In genomic region chr3:144224594-144224993, GRCm38 (mm10) we compare ENCODE assay signal across 25 mouse cellular contexts. TPM values are rescaled to one million over a fixed set of nuclear protein-coding genes. Genes with fewer than 3 reads are reported as not detected.
DNase-seq lines count a peak whose midpoint lies in the region; ATAC-seq lines count a peak whose summit lies in the region.
"Had no signal": no experiment of that assay in that cellular context is flagged by ENCODE, and none has a peak within 500 bp of the region (broad histone marks: within the 10 kb centered on the region; RNA-seq: fewer than 3 reads in every experiment).

No protein-coding gene starts in this region.

- no peak overlapping the region for H3K4me2 ChIP-seq in forebrain, embryonic 11.5 days (ENCODE audit: low read depth, low read length, severe bottlenecking)
- no peak overlapping the region for H3K4me2 ChIP-seq in kidney, embryonic 15.5 days
- no peak overlapping the region for H3K4me2 ChIP-seq in embryonic facial prominence, embryonic 14.5 days (ENCODE audit: low read depth, low read length)
- H3K4me2 ChIP-seq in limb, embryonic 13.5 days (replicated peaks) = peak overlapping the region; percentile 58
- H3K4me2 ChIP-seq: heart, embryonic 12.5 days; midbrain, embryonic 15.5 days; neural tube, embryonic 13.5 days had no signal

- H3K9ac ChIP-seq in forebrain, embryonic 11.5 days (ENCODE audit: low read length) = no peak overlapping the region
- no peak overlapping the region for H3K9ac ChIP-seq in kidney, embryonic 15.5 days
- no peak overlapping the region for H3K9ac ChIP-seq in embryonic facial prominence, embryonic 14.5 days (ENCODE audit: low read depth, low read length)
- no peak overlapping the region for H3K9ac ChIP-seq in limb, embryonic 13.5 days
- H3K9ac ChIP-seq: embryonic facial prominence, embryonic 15.5 days; heart, embryonic 12.5 days; midbrain, embryonic 15.5 days; neural tube, embryonic 13.5 days had no signal

- DNase-seq in forebrain, embryonic 11.5 days (ENCODE audit: low spot score) = no peak
- no peak for DNase-seq in forebrain, embryonic 10.5 days (ENCODE audit: extremely low spot score, low spot score)
- DNase-seq in kidney, adult 11 months = no peak
- DNase-seq in embryonic facial prominence, embryonic 14.5 days (ENCODE audit: low spot score) = no peak
- DNase-seq in c-Kit-positive CD71-positive TER-119-positive erythroid progenitor cells, embryonic 14.5 days (ENCODE audit: low spot score) = no peak
- DNase-seq: adrenal gland, postnatal 14 days; cerebellum, adult 11 months; cerebellum, postnatal 10 days; gastrocnemius, postnatal 10 days; heart, postnatal 10 days; kidney, adult 9 months; layer of hippocampus, adult 9-11 months; lung, postnatal 4 days; thymus, adult 2 months; thymus, postnatal 4 days had no signal

- H3K9me3 ChIP-seq in forebrain, embryonic 11.5 days (ENCODE audit: control insufficient read depth, low read length) = no peaks in the 10 kb centered on the region
- no peaks in the 10 kb centered on the region for H3K9me3 ChIP-seq in forebrain, embryonic 10.5 days
- H3K9me3 ChIP-seq in kidney, embryonic 15.5 days (replicated peaks) = no peaks in the 10 kb centered on the region
- H3K9me3 ChIP-seq in embryonic facial prominence, embryonic 14.5 days (ENCODE audit: control insufficient read depth, low read length) = no peaks in the 10 kb centered on the region
- H3K9me3 ChIP-seq in limb, embryonic 13.5 days = no peaks in the 10 kb centered on the region
- H3K9me3 ChIP-seq: embryonic facial prominence, embryonic 15.5 days; heart, embryonic 12.5 days; hindbrain, embryonic 10.5 days; midbrain, embryonic 15.5 days; neural tube, embryonic 13.5 days had no signal

- H3K27ac ChIP-seq in forebrain, embryonic 11.5 days (ENCODE audit: low read depth, low read length) = no peak overlapping the region
- H3K27ac ChIP-seq in forebrain, embryonic 10.5 days = no peak overlapping the region
- H3K27ac ChIP-seq in kidney, embryonic 15.5 days = no peak overlapping the region
- H3K27ac ChIP-seq in embryonic facial prominence, embryonic 14.5 days (replicated peaks; ENCODE audit: low read depth, low read length) = no peak overlapping the region
- H3K27ac ChIP-seq in limb, embryonic 13.5 days = no peak overlapping the region
- H3K27ac ChIP-seq: embryonic facial prominence, embryonic 15.5 days; midbrain, embryonic 15.5 days; neural tube, embryonic 13.5 days; stomach, postnatal 0 days had no signal

- H3K4me3 ChIP-seq in forebrain, embryonic 11.5 days (ENCODE audit: low read depth, low read length) = no peak overlapping the region
- no peak overlapping the region for H3K4me3 ChIP-seq in forebrain, embryonic 10.5 days
- no peak overlapping the region for H3K4me3 ChIP-seq in kidney, embryonic 15.5 days (replicated peaks)
- H3K4me3 ChIP-seq in embryonic facial prominence, embryonic 14.5 days (ENCODE audit: low read depth, low read length) = no peak overlapping the region
- no peak overlapping the region for H3K4me3 ChIP-seq in limb, embryonic 13.5 days
- H3K4me3 ChIP-seq: embryonic facial prominence, embryonic 15.5 days; heart, embryonic 12.5 days; hindbrain, embryonic 10.5 days; midbrain, embryonic 15.5 days; myocyte; neural tube, embryonic 13.5 days had no signal

- ATAC-seq in forebrain, embryonic 11.5 days (replicated peaks; ENCODE audit: low FRiP score) = 0 out of 2 replicates have a peak, but pooled peaks have one; percentile 43
- 0 out of 2 replicates have a peak, but pooled peaks have one; percentile 20 for ATAC-seq in kidney, embryonic 15.5 days (replicated peaks; ENCODE audit: low FRiP score)
- peak; percentile 55; the same call in 1 of the 2 replicates for ATAC-seq in embryonic facial prominence, embryonic 14.5 days (ENCODE audit: low read depth)
- ATAC-seq in limb, embryonic 13.5 days (ENCODE audit: low FRiP score, low read depth) = no peak
- ATAC-seq: inflammation-experienced regulatory T-cells, adult 6 months; midbrain, embryonic 15.5 days had no signal

- H3K36me3 ChIP-seq in forebrain, embryonic 11.5 days (ENCODE audit: control insufficient read depth, insufficient read depth, low read length) = no peaks in the 10 kb centered on the region
- no peaks in the 10 kb centered on the region for H3K36me3 ChIP-seq in forebrain, embryonic 10.5 days (replicated peaks)
- H3K36me3 ChIP-seq in kidney, embryonic 15.5 days = no peaks in the 10 kb centered on the region
- H3K36me3 ChIP-seq in embryonic facial prominence, embryonic 14.5 days (ENCODE audit: control insufficient read depth, insufficient read depth, low read length) = no peaks in the 10 kb centered on the region
- no peaks in the 10 kb centered on the region for H3K36me3 ChIP-seq in limb, embryonic 13.5 days
- H3K36me3 ChIP-seq: embryonic facial prominence, embryonic 15.5 days; heart, embryonic 12.5 days; hindbrain, embryonic 10.5 days; midbrain, embryonic 15.5 days; neural tube, embryonic 13.5 days had no signal

- H3K27me3 ChIP-seq in forebrain, embryonic 11.5 days (ENCODE audit: control insufficient read depth, insufficient read depth, low read length) = peaks cover 13% of the 10 kb centered on the region
- peaks cover 71% of the 10 kb centered on the region for H3K27me3 ChIP-seq in forebrain, embryonic 10.5 days (ENCODE audit: poor library complexity, severe bottlenecking)
- no peaks in the 10 kb centered on the region for H3K27me3 ChIP-seq in kidney, embryonic 15.5 days
- no peaks in the 10 kb centered on the region for H3K27me3 ChIP-seq in embryonic facial prominence, embryonic 14.5 days (replicated peaks; ENCODE audit: control insufficient read depth, insufficient read depth, low read length)
- H3K27me3 ChIP-seq in limb, embryonic 13.5 days = no peaks in the 10 kb centered on the region
- H3K27me3 ChIP-seq: embryonic facial prominence, embryonic 15.5 days; heart, embryonic 12.5 days; midbrain, embryonic 15.5 days; neural tube, embryonic 13.5 days had no signal

- 35% methylated on average over 7 of the region's 7 CpGs for WGBS in forebrain, embryonic 11.5 days
- 47% methylated on average over 7 of the region's 7 CpGs for WGBS in forebrain, embryonic 10.5 days
- 19% methylated on average over 7 of the region's 7 CpGs for WGBS in kidney, embryonic 15.5 days
- 37% methylated on average over 7 of the region's 7 CpGs for WGBS in embryonic facial prominence, embryonic 14.5 days
- 40% methylated on average over 7 of the region's 7 CpGs for WGBS in limb, embryonic 13.5 days

- H3K4me1 ChIP-seq in forebrain, embryonic 11.5 days (replicated peaks; ENCODE audit: control insufficient read depth, insufficient read depth, low read length) = peaks cover 6% of the 10 kb centered on the region; the same call in 1 of the 2 replicates
- peaks cover 37% of the 10 kb centered on the region for H3K4me1 ChIP-seq in forebrain, embryonic 10.5 days
- 0 out of 2 replicates have a peak, but pooled peaks cover 10% of the 10 kb centered on the region for H3K4me1 ChIP-seq in kidney, embryonic 15.5 days
- H3K4me1 ChIP-seq in embryonic facial prominence, embryonic 14.5 days (ENCODE audit: control insufficient read depth, insufficient read depth, low read length) = peaks cover 24% of the 10 kb centered on the region
- H3K4me1 ChIP-seq in limb, embryonic 13.5 days = peaks cover 35% of the 10 kb centered on the region
- H3K4me1 ChIP-seq: heart, embryonic 12.5 days; midbrain, embryonic 15.5 days had no signal

RNA-seq across cellular contexts. Expression of gene Lmo4, which starts 19.6 kb away (rescaled TPM):
- 50.4 and 52.8 TPM in 2 replicates for polyA plus RNA-seq in forebrain, embryonic 11.5 days (2014; fragmentation: Nextera tagmentation; extraction: Ambion mirVana)
- 31.6 and 36.2 TPM in 2 replicates for polyA plus RNA-seq in forebrain, embryonic 10.5 days (2016; fragmentation: Nextera tagmentation; extraction: Ambion mirVana)
- polyA plus RNA-seq in kidney, embryonic 15.5 days (2015; fragmentation: Nextera tagmentation; extraction: Ambion mirVana) = 58.6 and 62.0 TPM in 2 replicates
- 83.6 and 84.2 TPM in 2 replicates for polyA plus RNA-seq in embryonic facial prominence, embryonic 14.5 days (2014; fragmentation: Nextera tagmentation; extraction: Ambion mirVana)
- polyA plus RNA-seq in limb, embryonic 13.5 days (2015; fragmentation: Nextera tagmentation; extraction: Ambion mirVana) = 87.5 and 94.4 TPM in 2 replicates
